Mouse (Mus musculus) granulocyte monocyte progenitor cell, adult 5-6 weeks (primary cell): ENCODE measurements at regions not wholly inside any gene's neighbourhood (a gene's known extent, or its start where the extent isn't known, plus 50 kb on each side); places are given as distances from the start of the nearest gene placed in this dataset.

Source experiments
- ATAC-seq: replicated peaks from 2 replicates; pipeline ENCODE4 v1.8.0; 2016; ENCODE audit warnings: mild to moderate bottlenecking, moderate TSS enrichment, inconsistent platforms; ENCODE audit not compliant: poor library complexity, severe bottlenecking

GRCm38 (mm10) chr6:100401728-100402127 lies 114.4 kb upstream of the Rybp start:
- ATAC-seq: no peak

- peak; percentile 41; the same call in 1 of the 2 replicates for ATAC-seq
Observed at GRCm38 (mm10) chr6:100399387-100399786, 112.1 kb upstream of the Rybp start.

- ATAC-seq: no peak
Observed at GRCm38 (mm10) chr6:100396311-100397200, 109.3 kb upstream of the Rybp start.

- peak; percentile 87 for ATAC-seq
Observed at GRCm38 (mm10) chr6:100390258-100390910, 103.1 kb upstream of the Rybp start.

- ATAC-seq: no peak
Observed at GRCm38 (mm10) chr6:100387042-100387441, 99.8 kb upstream of the Rybp start.

GRCm38 (mm10) chr6:100385640-100386039 lies 98.4 kb upstream of the Rybp start:
- no peak for ATAC-seq

GRCm38 (mm10) chr6:100381046-100381445 lies 93.8 kb upstream of the Rybp start:
- peak; percentile 88 for ATAC-seq

- ATAC-seq: peak; percentile 29
Observed at GRCm38 (mm10) chr6:100380536-100380935, 93.3 kb upstream of the Rybp start.

GRCm38 (mm10) chr6:100379792-100380191 lies 92.5 kb upstream of the Rybp start:
- no peak for ATAC-seq

GRCm38 (mm10) chr6:100378533-100378874 lies 91.2 kb upstream of the Rybp start:
- no peak for ATAC-seq

GRCm38 (mm10) chr6:100377828-100378532 lies 90.7 kb upstream of the Rybp start:
- ATAC-seq: peak; percentile 16; the same call in 1 of the 2 replicates

GRCm38 (mm10) chr6:100376656-100377055 lies 89.4 kb upstream of the Rybp start:
- ATAC-seq: no peak

- peak; percentile 33 for ATAC-seq
Observed at GRCm38 (mm10) chr6:100370828-100371227, 83.5 kb upstream of the Rybp start.

GRCm38 (mm10) chr6:100370358-100370757 lies 83.1 kb upstream of the Rybp start:
- ATAC-seq: peak; percentile 66

GRCm38 (mm10) chr6:100366231-100366630 lies 78.9 kb upstream of the Rybp start:
- peak; percentile 2; the same call in 1 of the 2 replicates for ATAC-seq

- peak; percentile 92 for ATAC-seq
Observed at GRCm38 (mm10) chr6:100365791-100366190, 78.5 kb upstream of the Rybp start.

- no peak for ATAC-seq
Observed at GRCm38 (mm10) chr6:100363683-100364082, 76.4 kb upstream of the Rybp start.

- ATAC-seq: peak; percentile 94
Observed at GRCm38 (mm10) chr6:100356617-100357399, 69.5 kb upstream of the Rybp start.

GRCm38 (mm10) chr6:100355858-100356257 lies 68.6 kb upstream of the Rybp start:
- no peak for ATAC-seq

- ATAC-seq: no peak
Observed at GRCm38 (mm10) chr6:100347481-100347880, 60.2 kb upstream of the Rybp start.
